Mouse (Mus musculus) Muller cell, postnatal 12 days (primary cell): ENCODE data around the gene Espn.
A peak's percentile ranks its signal among the peaks of the same experiment; 100 is the strongest.

Source experiments
- DNase-seq: peaks from one replicate; pipeline ENCODE4 v3.0.0-alpha.2; 2015; ENCODE audit errors: inconsistent ontology term

The Espn gene

DNA sequence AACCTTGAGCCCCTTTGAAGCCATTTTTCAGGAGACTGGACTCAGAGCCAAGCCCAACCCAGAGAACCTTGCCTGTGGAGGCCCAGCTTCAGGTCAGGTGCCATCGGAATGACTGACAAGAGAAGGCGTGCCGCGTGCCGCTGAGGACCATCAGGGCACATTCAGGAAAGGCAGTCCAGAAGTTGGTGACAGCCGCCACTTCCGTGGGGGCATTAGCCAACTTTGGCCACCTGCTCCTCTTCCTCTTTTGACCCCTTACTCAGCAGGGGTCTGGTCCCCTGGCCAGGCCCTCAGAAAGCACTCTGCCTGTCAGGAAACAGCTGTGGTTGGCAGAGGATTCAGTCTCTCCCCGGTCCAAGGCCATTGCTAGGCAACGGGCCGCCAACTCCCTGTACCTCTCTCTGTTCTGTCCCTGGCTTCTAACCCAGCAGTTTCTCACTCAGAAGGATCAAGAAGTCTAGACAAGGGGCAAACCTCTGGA lies 80.0 kb downstream of the Espn start, which contains the start of gene Plekhg5:
Gene Plekhg5, plus strand, starts transcription at position 378 of the 481 bp plus-strand sequence.
- peak; percentile 48 for DNase-seq

DNA sequence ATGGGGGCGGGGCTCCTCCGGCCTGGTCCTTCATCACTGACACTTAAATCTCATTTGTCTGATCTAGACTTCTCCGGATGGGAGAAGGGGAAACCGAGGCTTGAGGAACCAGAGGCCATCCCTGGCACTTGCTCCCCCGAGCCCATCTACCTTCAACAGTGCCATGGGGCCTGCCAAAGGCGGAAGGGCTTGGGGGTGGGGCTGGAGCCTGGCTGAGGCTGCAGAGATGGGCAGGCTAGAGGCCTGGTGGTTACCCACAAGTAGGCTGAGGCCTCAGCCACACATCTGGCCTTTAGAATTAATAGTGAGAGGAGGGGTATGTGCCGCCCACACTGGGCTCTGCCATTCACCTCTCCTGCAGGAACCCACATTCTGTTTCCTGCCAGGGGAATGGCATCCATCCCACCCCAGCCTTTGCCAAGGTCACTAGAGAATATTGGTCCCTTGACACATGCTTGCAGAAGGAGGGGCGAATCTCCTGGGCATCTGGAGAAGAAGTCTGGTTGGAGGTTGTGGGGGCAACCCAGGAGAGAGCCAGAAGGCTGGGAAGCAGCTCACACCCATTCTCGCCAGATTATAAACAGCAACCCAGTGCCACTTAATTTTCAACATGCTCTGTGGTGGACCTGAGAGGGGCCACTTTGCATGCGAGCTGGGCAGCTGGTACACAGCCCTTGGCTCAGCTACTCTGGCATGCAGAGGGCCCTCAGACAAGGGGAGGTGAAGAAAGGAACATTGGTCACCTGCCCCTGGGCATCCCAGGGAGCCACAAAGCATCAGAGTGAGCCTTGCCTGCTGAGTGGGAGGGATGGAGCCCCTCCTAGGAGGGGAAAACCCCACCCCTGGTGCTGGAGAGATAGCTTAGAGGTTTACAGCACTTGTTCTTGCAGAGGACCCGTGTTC lies 81.4 kb downstream of the Espn start:
- peak; percentile 78 for DNase-seq
